Mouse (Mus musculus) liver, embryonic 11.5 days (tissue): ENCODE data around the gene Lrrc2. TPM values are rescaled to one million over a fixed set of nuclear protein-coding genes. Genes with fewer than 3 reads are reported as not detected.

Experiments
- ATAC-seq: fragments of 200-750 bp; cut with Nextera tagmentation; replicated peaks from 2 replicates; pipeline ENCODE4 v1.8.0; 2017; ENCODE audit warnings: moderate number of reproducible peaks, mild to moderate bottlenecking, moderate TSS enrichment, moderate library complexity; ENCODE audit not compliant: low FRiP score
- DNase-seq: peaks from one replicate; pipeline ENCODE4 v3.0.0-alpha.2; 2017; ENCODE audit warnings: low spot score
- H3K27ac ChIP-seq: fragments of 300-500 bp; sonication (generic); 2 replicates; pipeline ENCODE4 v1.5.1; 2014; ENCODE audit warnings: mild to moderate bottlenecking, low read depth, low read length, control low read depth
- H3K27me3 ChIP-seq: fragments of 300-500 bp; sonication (generic); replicated peaks from 2 replicates; pipeline ENCODE4 v1.6.1; 2014; ENCODE audit warnings: low read length, mixed read lengths; ENCODE audit not compliant: control insufficient read depth, insufficient read depth
- H3K36me3 ChIP-seq: fragments of 300-500 bp; sonication (generic); 2 replicates; pipeline ENCODE4 v1.6.1; 2014; ENCODE audit warnings: mild to moderate bottlenecking, low read length, moderate library complexity, mixed read lengths; ENCODE audit not compliant: control insufficient read depth, insufficient read depth
- H3K4me1 ChIP-seq: fragments of 300-500 bp; sonication (generic); replicated peaks from 2 replicates; pipeline ENCODE4 v1.6.1; 2014; ENCODE audit warnings: low read length, mixed read lengths; ENCODE audit not compliant: control insufficient read depth, insufficient read depth
- H3K4me2 ChIP-seq: fragments of 300-500 bp; sonication (generic); 2 replicates; pipeline ENCODE4 v1.6.1; 2014; ENCODE audit warnings: mild to moderate bottlenecking, control low read depth, moderate library complexity
- H3K4me3 ChIP-seq: fragments of 300-500 bp; sonication (generic); 2 replicates; pipeline ENCODE4 v1.5.1; 2014; ENCODE audit warnings: low read depth, low read length, control low read depth
- H3K9ac ChIP-seq: fragments of 300-500 bp; sonication (generic); 2 replicates; pipeline ENCODE4 v1.6.1; 2014; ENCODE audit warnings: low read depth, low read length, control low read depth
- H3K9me3 ChIP-seq: fragments of 300-500 bp; sonication (generic); 2 replicates; pipeline ENCODE4 v1.6.1; 2016; ENCODE audit warnings: low read length, inconsistent platforms, mixed read lengths; ENCODE audit not compliant: control insufficient read depth
- WGBS: fragments of 180-500 bp; shearing (Covaris S2); extraction: QIAGEN DNeasy Blood & Tissue Kit; methylation state at CpG from one replicate; pipeline ENCODE4 v1.1.7; 2014; 5-methylcytosine and 5-hydroxymethylcytosine counted together
- polyA plus RNA-seq: library from polyadenylated mRNA; unstranded; fragments of >200 nt; fragmentation: Nextera tagmentation; extraction: Ambion mirVana; gene quantifications from 2 replicates; pipeline ENCODE4 v1.2.1, GENCODE M21; 2014

The Lrrc2 gene
- polyA plus RNA-seq = 0.14 and 0.60 TPM in 2 replicates

DNA sequence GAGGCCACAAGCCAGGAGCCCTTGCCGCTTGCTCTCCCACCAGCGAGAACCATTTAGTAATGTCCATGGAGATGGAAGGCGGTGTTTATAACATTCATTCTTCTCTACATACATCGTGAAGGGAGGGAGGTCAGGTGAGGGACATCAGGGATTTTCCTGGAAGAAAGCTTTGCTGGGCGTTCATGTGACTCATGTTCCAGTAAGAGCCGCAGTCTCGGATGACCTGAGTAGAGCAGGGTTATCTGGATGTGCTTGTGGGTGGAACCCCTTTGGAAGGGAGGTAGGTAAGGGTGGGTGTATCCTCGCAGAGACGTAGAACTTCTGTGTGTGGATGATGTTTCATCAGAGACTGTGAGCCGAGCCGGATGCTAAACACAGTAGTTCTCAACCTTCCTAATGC lies at the start of gene Lrrc2:
Lrrc2 (plus strand) TSS at position 149 of the 400 bp plus-strand sequence.
- Histone ChIP-seq H3K4me3 (no peak within 1 kb of the TSS), H3K27ac (no peak within 1 kb of the TSS), H3K36me3 (no peaks in the 10 kb centered on the region), H3K4me1 (peaks cover 15% of the 10 kb centered on the region; the same call in 1 of the 2 replicates), H3K4me2 (no peak within 1 kb of the TSS), H3K9ac (no peak within 1 kb of the TSS), H3K27me3 (peaks cover 15% of the 10 kb centered on the region), H3K9me3 (no peaks in the 10 kb centered on the region)
- no peak for ATAC-seq
- DNase-seq = no peak
- 64% methylated on average over 11 of the region's 11 CpGs for WGBS

DNA sequence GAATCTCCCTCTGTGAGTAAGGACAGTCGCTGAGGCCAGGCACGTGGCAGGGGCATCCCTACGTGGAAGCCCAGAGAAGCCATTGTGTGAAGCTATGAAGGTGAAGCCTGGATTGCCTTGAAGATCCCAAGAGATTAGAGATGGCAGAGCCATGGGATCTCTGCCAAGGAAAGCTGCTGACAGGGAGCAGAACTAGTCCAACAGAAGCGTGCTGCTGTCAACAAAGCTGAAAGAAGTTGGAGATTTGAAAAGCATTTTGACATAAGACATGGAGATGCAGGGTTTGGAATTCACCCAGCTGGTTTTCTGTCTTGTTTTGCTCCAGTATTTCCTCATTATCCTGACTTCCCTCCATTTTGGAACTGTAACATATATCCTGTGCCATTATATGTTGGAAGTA lies 49.1 kb upstream of the Lrrc2 start:
- Histone ChIP-seq H3K9ac (no peak overlapping the region), H3K4me2 (no peak overlapping the region), H3K4me1 (no peaks in the 10 kb centered on the region), H3K27me3 (no peaks in the 10 kb centered on the region), H3K4me3 (no peak overlapping the region), H3K36me3 (no peaks in the 10 kb centered on the region), H3K27ac (no peak overlapping the region), H3K9me3 (no peaks in the 10 kb centered on the region)
- DNase-seq (no peak), ATAC-seq (no peak)
- WGBS = 85% methylated on average over 4 of the region's 4 CpGs

DNA sequence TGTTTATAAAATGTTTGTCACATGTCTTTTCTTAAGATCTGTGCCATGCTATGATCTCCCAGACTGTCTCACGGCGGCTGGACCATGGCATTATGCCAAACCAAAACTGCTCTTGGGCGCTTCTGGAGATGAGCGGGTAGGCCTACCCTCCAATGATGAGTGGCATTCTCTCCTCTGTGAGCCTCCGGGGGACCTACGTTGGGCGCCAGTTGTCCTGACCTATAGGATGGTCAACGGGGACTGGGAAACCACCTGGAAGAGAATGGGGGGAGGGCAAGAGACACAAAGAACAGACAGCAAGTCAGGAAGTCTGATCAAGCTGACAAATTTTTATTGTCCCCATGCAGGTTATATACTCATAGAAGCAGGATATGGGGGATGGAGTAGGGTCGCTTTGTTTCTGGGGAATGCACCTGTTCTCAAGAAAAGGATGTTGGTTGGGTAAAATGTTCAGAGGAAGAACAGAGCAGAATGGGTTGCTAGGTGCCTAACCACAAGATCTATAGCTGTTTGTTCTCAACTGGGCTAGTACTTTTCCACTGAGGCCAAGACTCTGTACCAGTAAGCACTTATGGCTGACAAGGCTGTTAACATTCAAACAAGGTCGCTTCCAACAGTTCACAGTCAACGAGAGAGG lies 44.0 kb upstream of the Lrrc2 start:
- no peak for ATAC-seq

DNA sequence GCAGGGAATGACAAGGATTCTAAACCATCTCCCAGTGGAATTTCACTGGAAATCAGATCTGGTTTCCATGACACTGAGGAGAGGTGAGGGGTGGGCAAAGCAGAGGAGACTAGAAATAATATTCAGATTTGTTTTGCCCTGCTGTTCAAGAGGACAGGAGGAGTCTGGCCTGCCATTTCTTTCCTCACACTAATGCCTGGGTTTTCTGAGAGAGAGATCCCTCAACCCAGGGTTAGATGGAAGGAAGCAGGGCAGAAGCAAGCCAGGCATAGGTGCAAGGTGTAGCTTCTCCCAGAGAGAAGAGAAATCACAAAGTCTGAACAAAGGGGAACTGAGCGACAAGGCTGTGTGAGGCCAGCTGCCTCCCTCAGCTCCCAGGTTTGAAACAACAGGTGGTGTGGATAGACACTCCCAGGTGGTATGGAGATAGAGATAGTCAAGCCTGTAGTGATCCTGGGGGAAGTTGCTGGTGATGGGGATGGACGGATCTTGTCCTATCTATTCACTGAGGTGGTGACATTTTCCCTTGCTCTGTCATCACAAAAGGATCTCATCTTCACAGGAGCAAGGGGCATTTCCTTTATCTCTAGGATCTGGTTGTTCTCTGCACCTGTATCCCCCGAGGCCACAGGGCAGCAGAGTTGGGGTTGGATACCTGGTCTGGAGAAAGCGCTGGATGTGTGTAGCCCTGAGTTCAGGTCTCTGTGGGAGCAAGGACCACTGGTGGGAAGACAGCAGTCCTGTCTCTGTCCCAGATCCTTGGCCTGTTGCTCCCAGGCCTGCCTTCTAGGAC lies 43.3 kb upstream of the Lrrc2 start:
- H3K36me3 ChIP-seq = no peaks in the 10 kb centered on the region
- no peaks in the 10 kb centered on the region for H3K9me3 ChIP-seq
- H3K4me1 ChIP-seq = no peaks in the 10 kb centered on the region
- no peak overlapping the region for H3K27ac ChIP-seq
- 77% methylated on average over 4 of the region's 4 CpGs for WGBS
- ATAC-seq = no peak
- H3K9ac ChIP-seq = no peak overlapping the region
- no peaks in the 10 kb centered on the region; the same call in 1 of the 2 replicates for H3K27me3 ChIP-seq
- no peak overlapping the region for H3K4me3 ChIP-seq
- no peak overlapping the region for H3K4me2 ChIP-seq
- DNase-seq = no peak

More for the DNA sequence above, 44.0 kb upstream of the Lrrc2 start:
- no peak for DNase-seq
- no peaks in the 10 kb centered on the region for H3K36me3 ChIP-seq
- H3K27ac ChIP-seq = no peak overlapping the region
- no peaks in the 10 kb centered on the region for H3K9me3 ChIP-seq
- H3K9ac ChIP-seq = no peak overlapping the region
- no peaks in the 10 kb centered on the region for H3K4me1 ChIP-seq
- 92% methylated on average over 11 of the region's 11 CpGs for WGBS
- no peak overlapping the region for H3K4me3 ChIP-seq
- H3K27me3 ChIP-seq = no peaks in the 10 kb centered on the region; the same call in 1 of the 2 replicates
- H3K4me2 ChIP-seq = no peak overlapping the region

DNA sequence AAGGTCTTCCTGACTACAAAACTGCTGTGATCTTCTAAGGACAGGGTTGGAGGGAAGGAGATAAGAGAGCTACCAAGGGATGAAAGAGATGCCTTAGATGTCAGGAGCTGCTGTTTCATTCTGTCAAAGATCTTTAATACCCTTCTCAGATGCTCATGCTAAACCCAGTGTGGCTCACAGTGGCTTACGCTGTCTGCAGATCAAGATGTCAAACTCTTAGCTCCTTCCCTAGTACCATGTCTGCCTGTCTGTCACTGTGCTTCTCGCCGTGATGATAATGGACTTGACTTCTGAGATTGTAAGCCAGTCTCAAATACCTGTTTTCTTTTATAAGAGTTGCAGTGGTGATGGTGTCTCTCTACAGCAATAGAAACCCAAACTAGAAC lies 42.7 kb upstream of the Lrrc2 start:
- DNase-seq (no peak), ATAC-seq (no peak)
- no peaks in the 10 kb centered on the region for H3K4me1 ChIP-seq
- no peaks in the 10 kb centered on the region; the same call in 1 of the 2 replicates for H3K27me3 ChIP-seq
- no peak overlapping the region for H3K4me3 ChIP-seq
- H3K4me2 ChIP-seq = no peak overlapping the region
- 89% methylated on average over 3 of the region's 3 CpGs for WGBS
- H3K36me3 ChIP-seq = no peaks in the 10 kb centered on the region
- H3K27ac ChIP-seq = no peak overlapping the region
- H3K9ac ChIP-seq = no peak overlapping the region
- H3K9me3 ChIP-seq = no peaks in the 10 kb centered on the region

DNA sequence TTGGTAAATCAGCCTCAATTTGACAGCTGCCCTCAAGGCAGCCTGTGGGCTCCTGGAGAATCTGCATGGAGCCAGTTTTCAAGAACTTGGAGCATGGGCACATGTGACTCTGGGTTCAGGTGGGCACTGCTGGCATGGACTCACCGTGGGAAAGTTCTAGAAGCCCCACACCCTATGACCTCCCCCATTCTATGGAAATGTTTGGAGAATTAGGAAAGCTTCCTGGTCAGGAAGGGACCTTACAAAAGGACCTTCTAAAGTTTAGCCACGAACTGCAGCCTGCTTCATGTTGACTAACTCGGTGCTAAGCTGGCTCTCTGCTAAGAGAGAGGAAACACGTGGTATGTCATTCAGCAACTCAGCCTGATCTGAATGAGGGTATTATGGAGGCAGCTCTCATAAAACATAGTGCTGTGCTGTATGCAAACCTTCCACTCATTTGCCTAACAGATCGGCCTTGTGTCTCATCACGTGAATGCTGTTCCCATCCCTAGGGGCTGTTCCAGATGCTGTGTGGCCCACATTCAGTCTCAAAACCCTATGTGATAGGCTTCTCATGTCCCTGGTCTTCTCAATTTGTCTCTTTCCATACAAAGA lies 41.9 kb upstream of the Lrrc2 start:
- WGBS = 73% methylated on average over 6 of the region's 6 CpGs
- Histone ChIP-seq H3K9me3 (no peaks in the 10 kb centered on the region), H3K4me2 (no peak overlapping the region), H3K36me3 (no peaks in the 10 kb centered on the region), H3K9ac (no peak overlapping the region), H3K4me3 (no peak overlapping the region), H3K4me1 (no peaks in the 10 kb centered on the region), H3K27me3 (no peaks in the 10 kb centered on the region; the same call in 1 of the 2 replicates), H3K27ac (no peak overlapping the region)
- DNase-seq = no peak
- ATAC-seq = no peak

DNA sequence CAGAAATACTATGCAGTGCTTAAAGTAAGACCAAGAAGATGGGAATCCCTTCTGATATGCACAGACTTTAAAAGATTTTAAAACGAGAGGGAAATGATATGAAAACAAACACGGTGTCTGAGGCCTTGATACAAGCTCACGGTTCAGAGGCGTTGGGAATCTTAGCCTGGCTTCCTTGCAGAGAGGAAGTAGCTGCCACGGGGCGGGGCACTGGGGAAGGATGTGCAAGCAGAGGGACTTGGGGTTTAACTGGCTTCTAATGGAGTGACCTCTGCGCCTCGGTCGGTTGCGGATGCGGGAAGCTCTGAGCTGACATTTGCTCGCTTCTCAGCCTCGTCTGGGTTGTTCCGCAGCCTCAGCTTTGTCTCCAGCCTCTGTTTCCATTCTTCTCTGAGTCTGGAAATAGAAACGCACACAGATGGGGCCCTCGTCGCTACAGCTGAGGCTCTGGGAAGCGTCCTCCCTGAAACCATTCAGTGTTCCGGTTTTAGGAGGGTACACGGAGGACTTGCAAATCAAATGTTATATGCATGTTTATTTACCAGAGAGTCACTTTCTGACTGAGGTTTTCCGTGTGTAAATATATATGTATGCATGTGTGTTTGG lies 36.6 kb upstream of the Lrrc2 start:
- 49% methylated on average over 21 of the region's 21 CpGs for WGBS
- H3K27me3 ChIP-seq = no peaks in the 10 kb centered on the region
- H3K4me3 ChIP-seq = no peak overlapping the region
- H3K4me2 ChIP-seq = no peak overlapping the region
- no peaks in the 10 kb centered on the region for H3K9me3 ChIP-seq
- ATAC-seq (no peak), DNase-seq (no peak)
- H3K27ac ChIP-seq = no peak overlapping the region
- no peaks in the 10 kb centered on the region for H3K36me3 ChIP-seq
- no peaks in the 10 kb centered on the region for H3K4me1 ChIP-seq
- H3K9ac ChIP-seq = no peak overlapping the region

DNA sequence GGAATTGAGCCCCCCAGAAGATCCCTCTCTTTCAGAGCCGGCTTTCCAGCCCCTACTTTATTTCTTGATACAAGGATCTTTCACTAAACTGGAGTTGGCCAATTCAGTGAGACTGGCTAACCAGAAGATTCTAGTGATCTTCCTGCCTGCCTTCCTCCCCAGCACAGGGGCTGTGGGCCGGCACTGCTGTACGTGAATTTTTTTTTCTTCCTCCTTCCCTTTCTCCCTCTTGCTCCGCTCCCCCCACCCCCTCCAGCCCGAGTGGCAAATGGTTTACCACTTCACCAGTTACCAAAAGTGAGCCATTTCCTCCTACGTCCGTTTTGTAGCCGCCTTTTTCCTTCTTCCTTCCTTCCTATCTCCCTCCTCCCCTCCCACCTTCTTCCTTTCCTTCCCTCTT lies 35.9 kb upstream of the Lrrc2 start:
- ATAC-seq (no peak), DNase-seq (no peak)
- Histone ChIP-seq H3K27me3 (no peaks in the 10 kb centered on the region), H3K36me3 (no peaks in the 10 kb centered on the region), H3K9me3 (no peaks in the 10 kb centered on the region), H3K4me1 (no peaks in the 10 kb centered on the region), H3K9ac (no peak overlapping the region), H3K4me3 (no peak overlapping the region), H3K4me2 (no peak overlapping the region), H3K27ac (no peak overlapping the region)
- 39% methylated on average over 8 of the region's 8 CpGs for WGBS
